Comparison of ENCODE assay signal across 26 mouse cellular contexts in the genomic region with DNA sequence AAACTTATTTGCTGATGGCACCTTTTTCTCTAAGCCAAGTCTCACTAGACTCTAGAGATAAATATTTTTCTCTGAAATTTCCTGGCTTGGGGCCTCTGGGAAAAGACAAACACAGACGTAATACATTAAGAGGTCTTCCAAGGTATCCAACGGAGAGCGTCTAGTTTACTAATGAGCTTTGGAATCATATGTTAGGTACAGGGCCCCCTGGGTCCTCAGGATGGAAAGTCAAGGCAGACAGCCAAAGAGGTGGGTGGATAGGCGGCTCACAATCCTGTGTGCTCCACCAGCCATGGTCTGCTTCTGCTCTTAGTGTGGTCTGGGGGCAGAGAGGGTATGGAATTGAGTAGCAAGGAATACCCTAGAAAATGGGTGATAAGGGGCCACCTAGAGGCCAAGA.
DNase-seq lines count a peak whose midpoint lies in the region; ATAC-seq and TF ChIP-seq lines count a peak whose summit lies in the region.
"Had no signal": no experiment of that assay in that cellular context is flagged by ENCODE, and none has a peak within 500 bp of the region (broad histone marks: within the 10 kb centered on the region; RNA-seq: fewer than 3 reads in every experiment).

No protein-coding gene starts in this region.

- WGBS in kidney, embryonic 14.5 days: 80% methylated on average over 4 of the region's 4 CpGs
- WGBS in kidney, postnatal 0 days: 64% methylated on average over 4 of the region's 4 CpGs
- 89% methylated on average over 4 of the region's 4 CpGs for WGBS in midbrain, embryonic 10.5 days
- 83% methylated on average over 4 of the region's 4 CpGs for WGBS in midbrain, embryonic 16.5 days

- no peak overlapping the region for H3K4me2 ChIP-seq in kidney, embryonic 14.5 days (replicated peaks; ENCODE audit: low read depth, low read length)
- H3K4me2 ChIP-seq in kidney, postnatal 0 days (ENCODE audit: low read length): no peak overlapping the region
- H3K4me2 ChIP-seq in midbrain, embryonic 16.5 days (ENCODE audit: low read length): no peak overlapping the region
- H3K4me2 ChIP-seq: embryonic facial prominence, embryonic 13.5 days; forebrain, embryonic 13.5 days; heart, embryonic 13.5 days; hindbrain, embryonic 12.5 days; hindbrain, embryonic 15.5 days had no signal

- TF ChIP-seq CTCF in kidney, postnatal 0 days (IDR thresholded peaks at IDR 0.05; ENCODE audit: low read depth): no peak

- H3K4me3 ChIP-seq in kidney, embryonic 14.5 days (ENCODE audit: low read length): no peak overlapping the region
- H3K4me3 ChIP-seq in kidney, postnatal 0 days (replicated peaks; ENCODE audit: low read depth, low read length): no peak overlapping the region
- no peak overlapping the region for H3K4me3 ChIP-seq in midbrain, embryonic 10.5 days
- H3K4me3 ChIP-seq in midbrain, embryonic 16.5 days (ENCODE audit: low read depth, low read length): no peak overlapping the region
- H3K4me3 ChIP-seq: embryonic facial prominence, embryonic 13.5 days; forebrain, embryonic 10.5 days; forebrain, embryonic 13.5 days; heart, adult 2 months; heart, embryonic 10.5 days; heart, embryonic 13.5 days; hindbrain, embryonic 12.5 days; hindbrain, embryonic 15.5 days had no signal

- peaks cover 35% of the 10 kb centered on the region for H3K4me1 ChIP-seq in kidney, embryonic 14.5 days (ENCODE audit: control insufficient read depth, insufficient read depth, low read length)
- peaks cover 5% of the 10 kb centered on the region; the same call in 1 of the 2 replicates for H3K4me1 ChIP-seq in kidney, postnatal 0 days (replicated peaks; ENCODE audit: insufficient read depth, low read length)
- peaks cover 35% of the 10 kb centered on the region for H3K4me1 ChIP-seq in midbrain, embryonic 10.5 days
- H3K4me1 ChIP-seq in midbrain, embryonic 16.5 days (ENCODE audit: control insufficient read depth, insufficient read depth, low read length): peaks cover 17% of the 10 kb centered on the region
- H3K4me1 ChIP-seq: heart, embryonic 13.5 days had no signal

- peak overlapping the region; percentile 77; the same call in 1 of the 2 replicates for H3K27ac ChIP-seq in kidney, embryonic 14.5 days (ENCODE audit: low read depth, low read length)
- peak overlapping the region; percentile 74; the same call in 1 of the 2 replicates for H3K27ac ChIP-seq in kidney, postnatal 0 days
- H3K27ac ChIP-seq in midbrain, embryonic 10.5 days (replicated peaks): peak overlapping the region; percentile 42; the same call in 1 of the 2 replicates
- H3K27ac ChIP-seq in midbrain, embryonic 16.5 days (ENCODE audit: low read length): no peak overlapping the region
- H3K27ac ChIP-seq: embryonic facial prominence, embryonic 13.5 days; forebrain, embryonic 10.5 days; forebrain, embryonic 13.5 days; heart, adult 2 months; heart, embryonic 10.5 days; heart, embryonic 13.5 days; hindbrain, embryonic 12.5 days; hindbrain, embryonic 15.5 days had no signal

- H3K27me3 ChIP-seq in kidney, embryonic 14.5 days (ENCODE audit: control insufficient read depth, insufficient read depth, low read length): no peaks in the 10 kb centered on the region
- H3K27me3 ChIP-seq in kidney, postnatal 0 days (ENCODE audit: insufficient read depth, low read length): no peaks in the 10 kb centered on the region
- H3K27me3 ChIP-seq in midbrain, embryonic 10.5 days (ENCODE audit: low read depth, poor library complexity, severe bottlenecking): no peaks in the 10 kb centered on the region
- no peaks in the 10 kb centered on the region for H3K27me3 ChIP-seq in midbrain, embryonic 16.5 days (ENCODE audit: control insufficient read depth, insufficient read depth, low read depth, low read length)
- H3K27me3 ChIP-seq: embryonic facial prominence, embryonic 13.5 days; forebrain, embryonic 13.5 days; heart, embryonic 13.5 days; hindbrain, embryonic 12.5 days; hindbrain, embryonic 15.5 days; Patski had no signal

- no peak overlapping the region for H3K9ac ChIP-seq in kidney, embryonic 14.5 days (ENCODE audit: low read depth, low read length)
- H3K9ac ChIP-seq in kidney, postnatal 0 days (ENCODE audit: low read depth, low read length): no peak overlapping the region
- no peak overlapping the region for H3K9ac ChIP-seq in midbrain, embryonic 16.5 days (ENCODE audit: low read depth, low read length)
- H3K9ac ChIP-seq: embryonic facial prominence, embryonic 13.5 days; forebrain, embryonic 13.5 days; heart, embryonic 13.5 days; hindbrain, embryonic 12.5 days; hindbrain, embryonic 15.5 days had no signal

- DNase-seq in cerebellum, postnatal 14 days: peak; percentile 38 to 44
- no peak for DNase-seq in cerebellum, adult 18-20 months
- DNase-seq in kidney, adult 18-20 months: no peak
- no peak for DNase-seq in kidney, postnatal 0 days (ENCODE audit: low spot score)
- DNase-seq in kidney, postnatal 36 days: no peak
- DNase-seq in midbrain, embryonic 10.5 days (ENCODE audit: low spot score): no peak
- DNase-seq: adrenal gland, postnatal 36 days; B cell, adult 2 months; cerebellum, adult 2 months; gastrocnemius, postnatal 10 days; gastrocnemius, postnatal 36 days; heart, adult 2 months; heart, postnatal 14 days; heart, postnatal 4 days had no signal

- ATAC-seq in kidney, embryonic 14.5 days (ENCODE audit: low FRiP score, low TSS enrichment): no peak
- no peak for ATAC-seq in kidney, postnatal 0 days (replicated peaks; ENCODE audit: low FRiP score, low read depth)
- ATAC-seq in midbrain, embryonic 16.5 days: no peak
- ATAC-seq: forebrain, embryonic 13.5 days; forebrain, embryonic 16.5 days; Patski had no signal

- H3K9me3 ChIP-seq in kidney, embryonic 14.5 days (ENCODE audit: control insufficient read depth, low read length): no peaks in the 10 kb centered on the region
- no peaks in the 10 kb centered on the region for H3K9me3 ChIP-seq in kidney, postnatal 0 days (replicated peaks; ENCODE audit: low read length)
- no peaks in the 10 kb centered on the region for H3K9me3 ChIP-seq in midbrain, embryonic 10.5 days (replicated peaks)
- H3K9me3 ChIP-seq in midbrain, embryonic 16.5 days (replicated peaks; ENCODE audit: control insufficient read depth, low read length, poor library complexity, severe bottlenecking): no peaks in the 10 kb centered on the region
- H3K9me3 ChIP-seq: embryonic facial prominence, embryonic 13.5 days; forebrain, embryonic 10.5 days; forebrain, embryonic 13.5 days; heart, embryonic 10.5 days; heart, embryonic 13.5 days; hindbrain, embryonic 12.5 days; hindbrain, embryonic 15.5 days had no signal

- H3K36me3 ChIP-seq in kidney, embryonic 14.5 days (ENCODE audit: control insufficient read depth, insufficient read depth, low read length): no peaks in the 10 kb centered on the region
- no peaks in the 10 kb centered on the region for H3K36me3 ChIP-seq in kidney, postnatal 0 days (ENCODE audit: insufficient read depth, low read length)
- no peaks in the 10 kb centered on the region for H3K36me3 ChIP-seq in midbrain, embryonic 10.5 days
- H3K36me3 ChIP-seq in midbrain, embryonic 16.5 days (ENCODE audit: control insufficient read depth, insufficient read depth, low read length): no peaks in the 10 kb centered on the region
- H3K36me3 ChIP-seq: embryonic facial prominence, embryonic 13.5 days; forebrain, embryonic 10.5 days; G1E; heart, embryonic 10.5 days; heart, embryonic 13.5 days; hindbrain, embryonic 12.5 days; hindbrain, embryonic 15.5 days had no signal

Comparison
In these comparisons a context has a peak if more than half of its experiments do, and no peak if none do; other contexts are left out.
1. DNase-seq: peak in cerebellum, postnatal 14 days (2 of 2); none in cerebellum, adult 18-20 months (0 of 2), kidney, adult 18-20 months (single experiment), kidney, postnatal 0 days (single experiment), kidney, postnatal 36 days (0 of 2) and midbrain, embryonic 10.5 days (single experiment).